In genomic region chr15:97890450-97890849, GRCm38 (mm10) we compare ENCODE assay signal across 16 mouse cellular contexts.
"Had no signal": no experiment of that assay in that cellular context is flagged by ENCODE, and none has a peak within 500 bp of the region (broad histone marks: within the 10 kb centered on the region; RNA-seq: fewer than 3 reads in every experiment).

No protein-coding gene starts in this region.

- H3K27ac ChIP-seq: kidney, postnatal 0 days; layer of hippocampus, adult 2 months; limb, embryonic 10.5 days; limb, embryonic 13.5 days; liver, embryonic 12.5 days; liver, embryonic 15.5 days; lung, embryonic 15.5 days; midbrain, embryonic 12.5 days; stomach, embryonic 15.5 days had no signal

- H3K27me3 ChIP-seq: limb, embryonic 13.5 days; liver, embryonic 15.5 days; lung, embryonic 15.5 days; midbrain, embryonic 12.5 days; stomach, embryonic 15.5 days had no signal

- H3K4me1 ChIP-seq: lung, embryonic 15.5 days; midbrain, embryonic 12.5 days; stomach, embryonic 15.5 days had no signal

- DNase-seq: layer of hippocampus, adult 9-11 months; liver; lung, adult 18-20 months; lung, postnatal 10 days; lung, postnatal 36 days; thymus, postnatal 25 days had no signal

- ATAC-seq: liver, embryonic 12.5 days had no signal

- H3K9me3 ChIP-seq: limb, embryonic 10.5 days; limb, embryonic 13.5 days; liver, embryonic 12.5 days; liver, embryonic 15.5 days; lung, embryonic 15.5 days; megakaryocyte, embryonic 14.5 days; midbrain, embryonic 12.5 days; stomach, embryonic 15.5 days had no signal

- H3K4me3 ChIP-seq: layer of hippocampus, adult 2 months; limb, embryonic 10.5 days; limb, embryonic 13.5 days; liver, embryonic 12.5 days; liver, embryonic 15.5 days; lung, embryonic 15.5 days; megakaryocyte, embryonic 14.5 days; midbrain, embryonic 12.5 days; stomach, embryonic 15.5 days had no signal

- H3K4me2 ChIP-seq: limb, embryonic 13.5 days; liver, embryonic 12.5 days; liver, embryonic 15.5 days; lung, embryonic 15.5 days; midbrain, embryonic 12.5 days; stomach, embryonic 15.5 days had no signal

- H3K9ac ChIP-seq: limb, embryonic 13.5 days; liver, embryonic 12.5 days; liver, embryonic 15.5 days; lung, embryonic 15.5 days; midbrain, embryonic 12.5 days; stomach, embryonic 15.5 days had no signal

- H3K36me3 ChIP-seq: limb, embryonic 10.5 days; limb, embryonic 13.5 days; liver, embryonic 12.5 days; liver, embryonic 15.5 days; lung, embryonic 15.5 days; midbrain, embryonic 12.5 days; stomach, embryonic 15.5 days had no signal
